10 mouse cellular contexts compared by ENCODE assay signal in the genomic region with DNA sequence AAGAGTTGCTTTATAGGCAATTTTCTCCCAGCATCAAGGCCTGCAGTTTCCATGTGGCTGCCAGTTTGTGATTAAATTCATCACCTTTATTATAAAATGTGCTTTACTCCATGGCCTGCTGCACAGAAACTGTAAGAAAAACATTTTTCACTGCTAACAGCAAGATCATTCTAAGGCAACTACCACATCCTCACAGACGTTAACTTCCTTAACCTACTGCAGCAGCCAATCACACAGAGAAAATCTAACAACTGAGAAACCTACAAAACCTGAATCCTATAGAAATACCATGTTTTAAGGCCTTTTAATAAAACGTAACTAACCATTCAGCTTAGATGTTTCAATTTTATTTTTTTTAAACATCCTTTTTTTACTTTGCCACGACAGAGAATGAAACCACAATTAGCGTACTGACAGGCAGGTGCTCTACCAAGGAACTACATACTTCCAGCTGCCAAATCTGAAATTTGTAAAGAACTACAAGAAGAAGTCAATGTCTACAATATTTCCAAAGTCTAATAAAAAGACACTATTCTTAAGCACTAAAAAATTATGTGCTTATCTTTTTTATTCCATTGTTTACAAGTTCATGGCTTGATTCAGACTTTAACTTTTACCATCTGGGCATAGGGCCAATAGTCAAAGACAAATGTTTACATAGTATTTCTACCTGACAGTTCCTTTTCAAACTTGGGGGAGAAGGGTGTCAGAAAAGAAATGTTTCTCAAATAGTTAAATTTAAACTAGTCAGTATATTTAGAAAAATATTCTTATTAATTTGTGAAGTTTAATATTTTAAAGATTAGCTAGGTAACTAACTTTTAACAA. TPM values are rescaled to one million over a fixed set of nuclear protein-coding genes. Genes with fewer than 3 reads are reported as not detected.
DNase-seq lines count a peak whose midpoint lies in the region; ATAC-seq and TF ChIP-seq lines count a peak whose summit lies in the region.
"Had no signal": no experiment of that assay in that cellular context is flagged by ENCODE, and none has a peak within 500 bp of the region (broad histone marks: within the 10 kb centered on the region; RNA-seq: fewer than 3 reads in every experiment).

No protein-coding gene starts in this region.

- no peaks in the 10 kb centered on the region for H3K36me3 ChIP-seq in hindbrain, embryonic 14.5 days (replicated peaks; ENCODE audit: control insufficient read depth, insufficient read depth)
- H3K36me3 ChIP-seq in hindbrain, embryonic 11.5 days (ENCODE audit: control insufficient read depth, insufficient read depth, low read length), result no peaks in the 10 kb centered on the region
- no peaks in the 10 kb centered on the region for H3K36me3 ChIP-seq in thymus, adult 2 months (ENCODE audit: control insufficient read depth, insufficient read depth, low read length)
- H3K36me3 ChIP-seq in hindbrain, postnatal 0 days (ENCODE audit: insufficient read depth, low read length), result no peaks in the 10 kb centered on the region

- TF ChIP-seq CTCF in thymus, adult 2 months (IDR thresholded peaks at IDR 0.05; ENCODE audit: borderline replicate concordance, control insufficient read depth, extremely low read depth, insufficient read depth, low read length, poor library complexity), result no peak
- no peak for TF ChIP-seq CTCF in hindbrain, postnatal 0 days (IDR thresholded peaks at IDR 0.05; ENCODE audit: low read depth)

- no peak for ATAC-seq in hindbrain, embryonic 14.5 days (ENCODE audit: low FRiP score)
- no peak for ATAC-seq in hindbrain, embryonic 11.5 days (ENCODE audit: low FRiP score)
- no peak for ATAC-seq in hindbrain, postnatal 0 days

- DNase-seq in hindbrain, embryonic 14.5 days (ENCODE audit: low spot score), result no peak
- DNase-seq in hindbrain, embryonic 11.5 days (ENCODE audit: low spot score), result no peak
- peak; percentile 36 for DNase-seq in thymus, postnatal 0 days (ENCODE audit: low spot score)
- DNase-seq in thymus, adult 2 months, result no peak
- DNase-seq in hindbrain, postnatal 0 days (ENCODE audit: low spot score), result no peak
- DNase-seq in frontal cortex, postnatal 36 days (ENCODE audit: low spot score in 2 of 2), result no peak
- no peak for DNase-seq in c-Kit-positive CD71-positive TER-119-positive erythroid progenitor cells, embryonic 14.5 days (ENCODE audit: low spot score)
- DNase-seq: cerebellum, postnatal 36 days; lung, adult 18-20 months; thymus, postnatal 25 days had no signal

- peak overlapping the region; percentile 27 for H3K4me2 ChIP-seq in hindbrain, embryonic 14.5 days (replicated peaks)
- no peak overlapping the region for H3K4me2 ChIP-seq in hindbrain, embryonic 11.5 days (replicated peaks; ENCODE audit: low read depth, low read length)
- H3K4me2 ChIP-seq in hindbrain, postnatal 0 days (ENCODE audit: low read depth, low read length), result peak overlapping the region; percentile 34

- 0 out of 2 replicates have a peak overlapping the region, but pooled peaks have one; percentile 24 for H3K9ac ChIP-seq in hindbrain, embryonic 14.5 days
- H3K9ac ChIP-seq in hindbrain, embryonic 11.5 days (ENCODE audit: low read depth, low read length), result no peak overlapping the region
- no peak overlapping the region for H3K9ac ChIP-seq in hindbrain, postnatal 0 days (replicated peaks; ENCODE audit: low read length)

- H3K27ac ChIP-seq in hindbrain, embryonic 14.5 days, result no peak overlapping the region
- H3K27ac ChIP-seq in hindbrain, embryonic 11.5 days (ENCODE audit: low read depth, low read length), result no peak overlapping the region
- H3K27ac ChIP-seq in thymus, adult 2 months (ENCODE audit: control insufficient read depth, insufficient read depth, low read length), result no peak overlapping the region
- H3K27ac ChIP-seq in hindbrain, postnatal 0 days, result no peak overlapping the region

- no peaks in the 10 kb centered on the region for H3K27me3 ChIP-seq in hindbrain, embryonic 14.5 days (ENCODE audit: control insufficient read depth, insufficient read depth, low read length)
- H3K27me3 ChIP-seq in hindbrain, embryonic 11.5 days (ENCODE audit: control insufficient read depth, insufficient read depth, low read length), result no peaks in the 10 kb centered on the region
- no peaks in the 10 kb centered on the region for H3K27me3 ChIP-seq in thymus, adult 2 months (ENCODE audit: control insufficient read depth, insufficient read depth, low read length)
- H3K27me3 ChIP-seq in hindbrain, postnatal 0 days (ENCODE audit: insufficient read depth, low read length), result no peaks in the 10 kb centered on the region

- H3K4me3 ChIP-seq in hindbrain, embryonic 14.5 days (replicated peaks; ENCODE audit: low read length), result no peak overlapping the region
- H3K4me3 ChIP-seq in hindbrain, embryonic 11.5 days (ENCODE audit: low read depth, low read length), result no peak overlapping the region
- no peak overlapping the region for H3K4me3 ChIP-seq in thymus, adult 2 months (ENCODE audit: control insufficient read depth, insufficient read depth, low read length)
- H3K4me3 ChIP-seq in hindbrain, postnatal 0 days (ENCODE audit: low read length), result no peak overlapping the region

- H3K9me3 ChIP-seq in hindbrain, embryonic 14.5 days (ENCODE audit: control insufficient read depth, low read length), result no peaks in the 10 kb centered on the region
- H3K9me3 ChIP-seq in hindbrain, embryonic 11.5 days (ENCODE audit: control insufficient read depth, low read length), result no peaks in the 10 kb centered on the region
- no peaks in the 10 kb centered on the region for H3K9me3 ChIP-seq in hindbrain, postnatal 0 days (ENCODE audit: low read length)

- 59% methylated on average over 4 of the region's 4 CpGs for WGBS in hindbrain, embryonic 14.5 days
- 82% methylated on average over 4 of the region's 4 CpGs for WGBS in hindbrain, embryonic 11.5 days
- WGBS in thymus, adult 2 months, result 6% methylated on average over 4 of the region's 4 CpGs
- 45% methylated on average over 4 of the region's 4 CpGs for WGBS in hindbrain, postnatal 0 days

- TF ChIP-seq POLR2A in thymus, adult 2 months (IDR thresholded peaks at IDR 0.05; ENCODE audit: control insufficient read depth, extremely low read depth, insufficient read depth, low read length, poor library complexity), result no peak

- peaks cover 6% of the 10 kb centered on the region; the same call in 1 of the 2 replicates for H3K4me1 ChIP-seq in hindbrain, embryonic 14.5 days (replicated peaks; ENCODE audit: control insufficient read depth, insufficient read depth, low read length)
- no peaks in the 10 kb centered on the region; the same call in 1 of the 2 replicates for H3K4me1 ChIP-seq in hindbrain, embryonic 11.5 days (replicated peaks; ENCODE audit: control insufficient read depth, insufficient read depth, low read length)
- 0 out of 2 replicates have a peak, but pooled peaks cover 2% of the 10 kb centered on the region for H3K4me1 ChIP-seq in thymus, adult 2 months (replicated peaks; ENCODE audit: control insufficient read depth, insufficient read depth, low read length)
- H3K4me1 ChIP-seq in hindbrain, postnatal 0 days (ENCODE audit: insufficient read depth, low read length), result no peaks in the 10 kb centered on the region

RNA-seq across cellular contexts. Expression of a gene that starts 18.5 kb away (rescaled TPM):
- polyA plus RNA-seq in hindbrain, embryonic 14.5 days (2014; fragmentation: Nextera tagmentation; extraction: Ambion mirVana), result 59.4 and 63.8 TPM in 2 replicates
- 64.2 and 76.5 TPM in 2 replicates for polyA plus RNA-seq in hindbrain, embryonic 11.5 days (2014; fragmentation: Nextera tagmentation; extraction: Ambion mirVana)
- polyA plus RNA-seq in thymus, postnatal 0 days (2015; fragmentation: Nextera tagmentation; extraction: Ambion mirVana), result 14.0 and 16.8 TPM in 2 replicates
- 182 and 203 TPM in 2 replicates for polyA plus RNA-seq in thymus, adult 2 months (2012; rRNA removed)
- total RNA-seq in hindbrain, postnatal 0 days (2014; rRNA removed), result 466 and 482 TPM in 2 replicates
- polyA plus RNA-seq in hindbrain, postnatal 0 days (2015; fragmentation: Nextera tagmentation; extraction: Ambion mirVana), result 66.7 and 77.3 TPM in 2 replicates
